22 mouse cellular contexts compared by ENCODE assay signal in genomic region chr2:131483562-131483961, GRCm38 (mm10). TPM values are rescaled to one million over a fixed set of nuclear protein-coding genes. Genes with fewer than 3 reads are reported as not detected.
DNase-seq lines count a peak whose midpoint lies in the region; ATAC-seq and TF ChIP-seq lines count a peak whose summit lies in the region.
"Had no signal": no experiment of that assay in that cellular context is flagged by ENCODE, and none has a peak within 500 bp of the region (broad histone marks: within the 10 kb centered on the region; RNA-seq: fewer than 3 reads in every experiment).

No protein-coding gene starts in this region.

- H3K27ac ChIP-seq in layer of hippocampus, adult 2 months = 0 out of 2 replicates have a peak overlapping the region, but pooled peaks have one; percentile 18
- H3K27ac ChIP-seq in limb, embryonic 11.5 days (replicated peaks; ENCODE audit: low read depth, low read length) = peak overlapping the region; percentile 82; the same call in 1 of the 2 replicates
- H3K27ac ChIP-seq in limb, embryonic 13.5 days = peak overlapping the region; percentile 48; the same call in 1 of the 2 replicates
- H3K27ac ChIP-seq: forebrain, embryonic 10.5 days; gastrocnemius, adult 2 months had no signal

- H3K27me3 ChIP-seq in limb, embryonic 11.5 days (ENCODE audit: control insufficient read depth, insufficient read depth, low read length) = no peaks in the 10 kb centered on the region
- H3K27me3 ChIP-seq in limb, embryonic 13.5 days = no peaks in the 10 kb centered on the region
- H3K27me3 ChIP-seq: embryonic facial prominence, embryonic 15.5 days; heart, embryonic 12.5 days had no signal

- peak; percentile 72 for DNase-seq in heart, adult 11 months
- no peak for DNase-seq in heart, adult 9 months (ENCODE audit: low spot score in 2 of 2)
- no peak for DNase-seq in layer of hippocampus, adult 2 months (ENCODE audit: low spot score in 2 of 2)
- DNase-seq in layer of hippocampus, postnatal 25 days (ENCODE audit: extremely low spot score in 1 of 2, low spot score in 1 of 2) = no peak
- peak; percentile 25 for DNase-seq in limb, embryonic 11.5 days (ENCODE audit: low spot score)
- no peak for DNase-seq in cerebellum, postnatal 36 days
- DNase-seq in c-Kit-positive CD71-positive TER-119-positive erythroid progenitor cells, embryonic 14.5 days (ENCODE audit: low spot score) = no peak
- DNase-seq: adrenal gland, adult 8-10 months; cerebellum, adult 11-12 months; cerebellum, adult 9-10 months; cerebellum, postnatal 25 days; gastrocnemius, adult 2 months; gastrocnemius, postnatal 25 days had no signal

- no peak for ATAC-seq in limb, embryonic 11.5 days (ENCODE audit: insufficient number of reproducible peaks, low FRiP score, low TSS enrichment, low read depth)
- no peak for ATAC-seq in limb, embryonic 13.5 days (ENCODE audit: low FRiP score, low read depth)
- ATAC-seq: forebrain, embryonic 16.5 days; hindbrain, embryonic 16.5 days; inflammation-experienced regulatory T-cells, adult 6 months had no signal

- no peaks in the 10 kb centered on the region; the same call in 1 of the 2 replicates for H3K9me3 ChIP-seq in limb, embryonic 11.5 days (ENCODE audit: control insufficient read depth, low read length)
- no peaks in the 10 kb centered on the region for H3K9me3 ChIP-seq in limb, embryonic 13.5 days
- H3K9me3 ChIP-seq: embryonic facial prominence, embryonic 15.5 days; G1E had no signal

- H3K4me2 ChIP-seq in limb, embryonic 11.5 days (ENCODE audit: low read depth, severe bottlenecking) = no peak overlapping the region
- no peak overlapping the region for H3K4me2 ChIP-seq in limb, embryonic 13.5 days (replicated peaks)
- H3K4me2 ChIP-seq: embryonic facial prominence, embryonic 15.5 days; heart, embryonic 12.5 days had no signal

- no peaks in the 10 kb centered on the region for H3K36me3 ChIP-seq in limb, embryonic 11.5 days (ENCODE audit: control insufficient read depth, insufficient read depth, low read length)
- H3K36me3 ChIP-seq in limb, embryonic 13.5 days = no peaks in the 10 kb centered on the region
- H3K36me3 ChIP-seq: embryonic facial prominence, embryonic 15.5 days; forebrain, embryonic 10.5 days; G1E; heart, embryonic 12.5 days had no signal

- no peak for TF ChIP-seq CTCF in layer of hippocampus, adult 2 months (conservative IDR thresholded peaks at IDR 0.05)

- H3K9ac ChIP-seq in limb, embryonic 11.5 days (ENCODE audit: low read length) = no peak overlapping the region
- H3K9ac ChIP-seq in limb, embryonic 13.5 days = no peak overlapping the region
- H3K9ac ChIP-seq: embryonic facial prominence, embryonic 15.5 days; heart, embryonic 12.5 days had no signal

- peaks cover 26% of the 10 kb centered on the region for H3K4me1 ChIP-seq in limb, embryonic 11.5 days (ENCODE audit: control insufficient read depth, insufficient read depth, low read length)
- peaks cover 40% of the 10 kb centered on the region for H3K4me1 ChIP-seq in limb, embryonic 13.5 days
- H3K4me1 ChIP-seq: forebrain, embryonic 10.5 days; heart, embryonic 12.5 days had no signal

- 55% methylated on average over 7 of the region's 7 CpGs for WGBS in limb, embryonic 11.5 days
- 46% methylated on average over 7 of the region's 7 CpGs for WGBS in limb, embryonic 13.5 days

- no peak overlapping the region for H3K4me3 ChIP-seq in layer of hippocampus, adult 2 months
- H3K4me3 ChIP-seq in limb, embryonic 11.5 days (ENCODE audit: low read depth, low read length) = no peak overlapping the region
- no peak overlapping the region for H3K4me3 ChIP-seq in limb, embryonic 13.5 days
- H3K4me3 ChIP-seq: embryonic facial prominence, embryonic 15.5 days; erythroblast, embryonic 14.5 days; forebrain, embryonic 10.5 days; gastrocnemius, adult 2 months; heart, embryonic 12.5 days had no signal

RNA-seq across cellular contexts. Expression of gene Smox, which starts 7.7 kb away (rescaled TPM):
- 10 to 100 TPM; 84.5 to 85.8 TPM for total RNA-seq in layer of hippocampus, adult 2 months (2021)
- total RNA-seq in layer of hippocampus, postnatal 25 days (2021) = 10 to 100 TPM; 72.8 to 83.7 TPM
- 57.4 and 59.2 TPM in 2 replicates for polyA plus RNA-seq in limb, embryonic 11.5 days (2014; fragmentation: Nextera tagmentation; extraction: Ambion mirVana)
- polyA plus RNA-seq in limb, embryonic 13.5 days (2015; fragmentation: Nextera tagmentation; extraction: Ambion mirVana) = 70.6 and 72.6 TPM in 2 replicates

Comparison
In these comparisons a context has a peak if more than half of its experiments do, and no peak if none do; other contexts are left out.
1. DNase-seq: peak in heart, adult 11 months (single experiment) and limb, embryonic 11.5 days (single experiment); none in heart, adult 9 months (0 of 2), layer of hippocampus, adult 2 months (0 of 2), layer of hippocampus, postnatal 25 days (0 of 2), cerebellum, postnatal 36 days (0 of 2) and c-Kit-positive CD71-positive TER-119-positive erythroid progenitor cells, embryonic 14.5 days (single experiment).
2. H3K27ac ChIP-seq: peak in every context shown above with its lines; median percentile 82 in limb, embryonic 11.5 days; 48 in limb, embryonic 13.5 days; 18 in layer of hippocampus, adult 2 months.